ENCODE assay signal across 13 mouse cellular contexts in the genomic region with DNA sequence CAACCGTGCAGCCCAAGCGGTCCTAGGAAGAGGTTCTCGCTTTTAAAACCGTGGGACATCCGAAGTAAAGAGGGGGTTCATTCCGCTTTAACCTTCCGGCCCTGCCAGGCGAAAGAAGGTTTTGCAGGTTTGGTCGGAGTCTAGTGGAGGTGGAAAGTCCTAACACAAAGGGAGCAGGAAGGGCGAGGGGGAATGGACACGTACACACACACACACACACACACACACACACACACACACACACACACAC. TPM values are rescaled to one million over a fixed set of nuclear protein-coding genes. Genes with fewer than 3 reads are reported as not detected.
DNase-seq lines count a peak whose midpoint lies in the region; ATAC-seq and TF ChIP-seq lines count a peak whose summit lies in the region.
"Had no signal": no experiment of that assay in that cellular context is flagged by ENCODE, and none has a peak within 500 bp of the region (broad histone marks: within the 10 kb centered on the region; RNA-seq: fewer than 3 reads in every experiment).

No protein-coding gene starts in this region.

- no peak for TF ChIP-seq EP300 in lung, postnatal 0 days (IDR thresholded peaks at IDR 0.05)

- peak overlapping the region; percentile 50; the same call in 1 of the 2 replicates for H3K4me2 ChIP-seq in lung, postnatal 0 days (replicated peaks; ENCODE audit: low read depth, low read length)
- H3K4me2 ChIP-seq in forebrain, embryonic 14.5 days (ENCODE audit: low read length) = peak overlapping the region; percentile 55
- peak overlapping the region; percentile 29; the same call in 1 of the 2 replicates for H3K4me2 ChIP-seq in neural tube, embryonic 14.5 days (ENCODE audit: low read depth, low read length)
- H3K4me2 ChIP-seq: liver, embryonic 13.5 days had no signal

- peak overlapping the region; percentile 69 for H3K4me3 ChIP-seq in gastrocnemius, adult 2 months
- no peak overlapping the region for H3K4me3 ChIP-seq in lung, postnatal 0 days (ENCODE audit: low read depth, low read length)
- H3K4me3 ChIP-seq in forebrain, embryonic 14.5 days (ENCODE audit: low read depth, low read length) = peak overlapping the region; percentile 20
- no peak overlapping the region for H3K4me3 ChIP-seq in neural tube, embryonic 14.5 days (ENCODE audit: low read depth, low read length)
- H3K4me3 ChIP-seq: liver, embryonic 13.5 days had no signal

- no peak for DNase-seq in gastrocnemius, adult 2 months
- no peak for DNase-seq in gastrocnemius, adult 8-10 months (ENCODE audit: low spot score in 2 of 2)
- no peak for DNase-seq in lung, postnatal 0 days (ENCODE audit: low spot score)
- no peak for DNase-seq in lung, postnatal 25 days (ENCODE audit: low spot score)
- no peak for DNase-seq in forebrain, embryonic 14.5 days (ENCODE audit: low spot score)
- no peak for DNase-seq in gastrocnemius, postnatal 10 days
- DNase-seq in urinary bladder, postnatal 25 days (ENCODE audit: low spot score) = no peak
- DNase-seq: adrenal gland, postnatal 25 days; kidney, adult 9 months; liver, embryonic 13.5 days had no signal

- 52% methylated on average over 10 of the region's 11 CpGs for WGBS in lung, postnatal 0 days
- WGBS in forebrain, embryonic 14.5 days = 13% methylated on average over 11 of the region's 11 CpGs
- WGBS in neural tube, embryonic 14.5 days = 9% methylated on average over 11 of the region's 11 CpGs

- H3K27ac ChIP-seq in gastrocnemius, adult 2 months = peak overlapping the region; percentile 96
- H3K27ac ChIP-seq in lung, postnatal 0 days (ENCODE audit: low read length) = no peak overlapping the region
- H3K27ac ChIP-seq in forebrain, embryonic 14.5 days (ENCODE audit: low read depth, low read length) = peak overlapping the region; percentile 78
- no peak overlapping the region for H3K27ac ChIP-seq in neural tube, embryonic 14.5 days (ENCODE audit: low read depth, low read length)
- H3K27ac ChIP-seq: heart, embryonic 10.5 days; liver, embryonic 13.5 days had no signal

- no peaks in the 10 kb centered on the region for H3K9me3 ChIP-seq in lung, postnatal 0 days (ENCODE audit: low read length)
- no peaks in the 10 kb centered on the region for H3K9me3 ChIP-seq in forebrain, embryonic 14.5 days (replicated peaks; ENCODE audit: control insufficient read depth, low read length)
- H3K9me3 ChIP-seq in neural tube, embryonic 14.5 days (ENCODE audit: control insufficient read depth, low read length) = no peaks in the 10 kb centered on the region
- H3K9me3 ChIP-seq: heart, embryonic 10.5 days; liver, embryonic 13.5 days had no signal

- H3K36me3 ChIP-seq in lung, postnatal 0 days (ENCODE audit: insufficient read depth, low read length) = no peaks in the 10 kb centered on the region
- 0 out of 2 replicates have a peak, but pooled peaks cover 2% of the 10 kb centered on the region for H3K36me3 ChIP-seq in forebrain, embryonic 14.5 days (ENCODE audit: control insufficient read depth, insufficient read depth, low read length)
- H3K36me3 ChIP-seq in neural tube, embryonic 14.5 days (ENCODE audit: control insufficient read depth, insufficient read depth, low read length) = no peaks in the 10 kb centered on the region
- H3K36me3 ChIP-seq: heart, embryonic 10.5 days; liver, embryonic 13.5 days had no signal

- intact Hi-C loops in gastrocnemius, adult 2 months (cut with DNase I) = no loop called here

- no peak for ATAC-seq in lung, postnatal 0 days
- no peak for ATAC-seq in forebrain, embryonic 14.5 days
- no peak for ATAC-seq in neural tube, embryonic 14.5 days (ENCODE audit: low read depth)
- ATAC-seq: Patski had no signal

- H3K9ac ChIP-seq in lung, postnatal 0 days (replicated peaks; ENCODE audit: low read depth) = no peak overlapping the region
- peak overlapping the region; percentile 77 for H3K9ac ChIP-seq in forebrain, embryonic 14.5 days (ENCODE audit: low read length)
- no peak overlapping the region for H3K9ac ChIP-seq in neural tube, embryonic 14.5 days (replicated peaks; ENCODE audit: low read depth, low read length)
- H3K9ac ChIP-seq: liver, embryonic 13.5 days had no signal

- TF ChIP-seq CTCF in gastrocnemius, adult 2 months (IDR thresholded peaks at IDR 0.05) = no peak
- TF ChIP-seq CTCF in lung, postnatal 0 days (IDR thresholded peaks at IDR 0.05) = no peak

- 0 out of 2 replicates have a peak, but pooled peaks cover 3% of the 10 kb centered on the region for H3K27me3 ChIP-seq in lung, postnatal 0 days (replicated peaks; ENCODE audit: insufficient read depth, low read length)
- peaks cover 65% of the 10 kb centered on the region for H3K27me3 ChIP-seq in forebrain, embryonic 14.5 days (replicated peaks; ENCODE audit: control insufficient read depth, insufficient read depth, low read length)
- peaks cover 59% of the 10 kb centered on the region for H3K27me3 ChIP-seq in neural tube, embryonic 14.5 days (ENCODE audit: control insufficient read depth, insufficient read depth, low read length)
- H3K27me3 ChIP-seq: Patski had no signal

- peaks cover 41% of the 10 kb centered on the region for H3K4me1 ChIP-seq in lung, postnatal 0 days (ENCODE audit: insufficient read depth, low read depth, low read length)
- peaks cover 65% of the 10 kb centered on the region for H3K4me1 ChIP-seq in forebrain, embryonic 14.5 days (ENCODE audit: control insufficient read depth, insufficient read depth, low read length)
- H3K4me1 ChIP-seq in neural tube, embryonic 14.5 days (ENCODE audit: control insufficient read depth, insufficient read depth, low read length) = peaks cover 20% of the 10 kb centered on the region; the same call in 1 of the 2 replicates

RNA-seq across cellular contexts. Expression of a gene that starts 14.7 kb away (rescaled TPM):
- total RNA-seq in gastrocnemius, adult 2 months (2021) = 100 to 1,000 TPM; 465 to 558 TPM
- 100 to 1,000 TPM; 507 to 604 (median 532) TPM for total RNA-seq in gastrocnemius, adult 8-10 months (2022)
- polyA plus RNA-seq in lung, postnatal 0 days (2015; fragmentation: Nextera tagmentation; extraction: Ambion mirVana) = 38.8 and 45.1 TPM in 2 replicates
- polyA plus RNA-seq in forebrain, embryonic 14.5 days (2014; fragmentation: Nextera tagmentation; extraction: Ambion mirVana) = 237 and 318 TPM in 2 replicates
- polyA plus RNA-seq in neural tube, embryonic 14.5 days (2014; fragmentation: Nextera tagmentation; extraction: Ambion mirVana) = 68.2 and 91.5 TPM in 2 replicates
- 100 to 1,000 TPM; 598 to 734 TPM for total RNA-seq in gastrocnemius, postnatal 10 days (2021)

RNA-seq across cellular contexts. Expression of a gene that starts 37.2 kb away (rescaled TPM):
- 10 to 100 TPM; 10.2 to 14.3 TPM for total RNA-seq in gastrocnemius, adult 2 months (2021)
- 10 to 100 TPM in 3 of 4 experiments, 1 to 10 TPM in 1; 7.8 to 12.9 (median 12.2) TPM for total RNA-seq in gastrocnemius, adult 8-10 months (2022)
- polyA plus RNA-seq in lung, postnatal 0 days (2015; fragmentation: Nextera tagmentation; extraction: Ambion mirVana) = 6.2 and 6.8 TPM in 2 replicates
- polyA plus RNA-seq in forebrain, embryonic 14.5 days (2014; fragmentation: Nextera tagmentation; extraction: Ambion mirVana) = 8.6 and 9.4 TPM in 2 replicates
- 12.3 and 16.9 TPM in 2 replicates for polyA plus RNA-seq in neural tube, embryonic 14.5 days (2014; fragmentation: Nextera tagmentation; extraction: Ambion mirVana)
- 1 to 10 TPM; 5.8 to 7.3 TPM for total RNA-seq in gastrocnemius, postnatal 10 days (2021)

RNA-seq across cellular contexts. Expression of a gene that starts 45.9 kb away (rescaled TPM):
- 10 to 100 TPM; 16.2 to 30.4 TPM for total RNA-seq in gastrocnemius, adult 2 months (2021)
- total RNA-seq in gastrocnemius, adult 8-10 months (2022) = 10 to 100 TPM; 18.6 to 23.2 (median 20.8) TPM
- polyA plus RNA-seq in lung, postnatal 0 days (2015; fragmentation: Nextera tagmentation; extraction: Ambion mirVana) = 24.4 and 24.8 TPM in 2 replicates
- 35.2 and 41.3 TPM in 2 replicates for polyA plus RNA-seq in forebrain, embryonic 14.5 days (2014; fragmentation: Nextera tagmentation; extraction: Ambion mirVana)
- polyA plus RNA-seq in neural tube, embryonic 14.5 days (2014; fragmentation: Nextera tagmentation; extraction: Ambion mirVana) = 33.1 and 39.8 TPM in 2 replicates
- total RNA-seq in gastrocnemius, postnatal 10 days (2021) = 10 to 100 TPM; 30.3 to 33.4 TPM

RNA-seq across cellular contexts. Expression of a gene that starts 55.0 kb away (rescaled TPM):
- 100 to 1,000 TPM; 159 to 172 TPM for total RNA-seq in gastrocnemius, adult 2 months (2021)
- total RNA-seq in gastrocnemius, adult 8-10 months (2022) = 100 to 1,000 TPM; 168 to 185 (median 180) TPM
- 77.9 and 85.7 TPM in 2 replicates for polyA plus RNA-seq in lung, postnatal 0 days (2015; fragmentation: Nextera tagmentation; extraction: Ambion mirVana)
- 87.3 and 88.1 TPM in 2 replicates for polyA plus RNA-seq in forebrain, embryonic 14.5 days (2014; fragmentation: Nextera tagmentation; extraction: Ambion mirVana)
- polyA plus RNA-seq in neural tube, embryonic 14.5 days (2014; fragmentation: Nextera tagmentation; extraction: Ambion mirVana) = 69.4 and 78.1 TPM in 2 replicates
- total RNA-seq in gastrocnemius, postnatal 10 days (2021) = 100 to 1,000 TPM; 124 to 130 TPM

Comparison
In these comparisons a context has a peak if more than half of its experiments do, and no peak if none do; other contexts are left out.
1. H3K27ac ChIP-seq: peak in gastrocnemius, adult 2 months (single experiment) and forebrain, embryonic 14.5 days (single experiment); none in lung, postnatal 0 days (single experiment) and neural tube, embryonic 14.5 days (single experiment).
2. H3K4me3 ChIP-seq: peak in gastrocnemius, adult 2 months (single experiment) and forebrain, embryonic 14.5 days (single experiment); none in lung, postnatal 0 days (single experiment) and neural tube, embryonic 14.5 days (single experiment).
3. Peak in every context shown above with its lines, with median percentiles within 50 percentile points of each other: H3K4me2 ChIP-seq.